Mouse (Mus musculus): ENCODE data around the gene Trp53bp2.

Trp53bp2 gene

GRCm38 (mm10) chr1:182408684-182409327 lies at the start of gene Trp53bp2:
Gene Trp53bp2 (plus strand): TSS chr1:182409172.
- peak; percentile 74 for DNase-seq (ENCODE audit: extremely low spot score, low read depth, low spot score)

DNA sequence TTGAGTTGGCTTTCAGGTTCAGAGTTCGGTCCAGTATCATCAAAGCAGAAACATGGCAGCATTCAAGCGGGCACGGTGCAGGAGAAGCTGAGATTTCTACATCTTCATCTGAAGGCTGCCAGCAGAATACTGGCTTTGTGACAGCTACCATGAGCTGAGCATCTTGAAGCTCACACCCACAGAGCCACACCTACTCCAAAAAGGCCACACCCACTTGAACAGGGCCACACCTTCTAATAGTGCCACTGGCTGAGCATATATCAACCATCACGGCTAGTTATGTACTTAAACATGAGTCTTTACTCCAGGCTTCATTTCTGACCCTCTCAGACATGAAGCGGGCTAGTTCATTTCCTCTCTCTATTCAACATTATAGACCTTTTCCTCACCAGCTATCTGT lies 46.3 kb upstream of the Trp53bp2 start:
- no peak for DNase-seq (ENCODE audit: extremely low spot score, low read depth, low spot score)

DNA sequence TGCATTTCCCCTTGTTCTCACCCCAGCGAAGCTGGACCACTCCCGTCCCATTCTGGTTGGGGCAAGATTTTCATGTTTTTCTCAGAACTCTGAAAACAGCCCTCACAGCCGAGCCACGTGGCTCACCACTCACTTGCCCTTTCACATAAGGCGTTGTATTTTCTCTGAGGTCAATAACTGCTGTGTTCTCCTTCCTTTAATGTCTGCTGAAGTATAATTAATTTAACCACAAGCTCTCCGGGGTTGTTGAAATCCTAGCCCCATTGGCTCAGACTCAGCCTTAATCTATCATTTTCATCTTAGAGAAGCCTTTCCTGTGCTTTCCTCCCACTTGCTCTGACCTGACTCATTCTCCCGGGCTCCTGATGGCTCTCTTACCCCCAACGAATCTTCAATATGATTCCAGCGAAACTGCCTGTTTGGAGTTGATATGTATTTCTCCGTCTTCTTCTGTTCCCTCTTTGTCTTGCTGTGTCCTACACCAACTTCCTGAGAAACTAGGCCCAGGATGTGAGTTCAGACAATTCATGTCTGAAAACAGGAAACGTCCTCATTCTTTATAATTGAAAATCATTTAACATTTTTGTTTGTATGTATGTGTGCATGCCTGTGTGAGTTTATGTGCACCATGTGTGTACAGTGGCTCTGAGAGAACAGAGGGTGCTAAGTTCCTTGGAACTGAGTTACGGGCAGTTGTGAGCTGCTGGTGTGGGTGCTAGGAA lies 45.1 kb upstream of the Trp53bp2 start:
- DNase-seq (ENCODE audit: extremely low spot score, low read depth, low spot score): no peak

GRCm38 (mm10) chr1:182368309-182368708 lies 40.7 kb upstream of the Trp53bp2 start:
- no peak for DNase-seq (ENCODE audit: extremely low spot score, low read depth, low spot score)

GRCm38 (mm10) chr1:182368782-182369181 lies 40.2 kb upstream of the Trp53bp2 start:
- DNase-seq (ENCODE audit: extremely low spot score, low read depth, low spot score): no peak

DNA sequence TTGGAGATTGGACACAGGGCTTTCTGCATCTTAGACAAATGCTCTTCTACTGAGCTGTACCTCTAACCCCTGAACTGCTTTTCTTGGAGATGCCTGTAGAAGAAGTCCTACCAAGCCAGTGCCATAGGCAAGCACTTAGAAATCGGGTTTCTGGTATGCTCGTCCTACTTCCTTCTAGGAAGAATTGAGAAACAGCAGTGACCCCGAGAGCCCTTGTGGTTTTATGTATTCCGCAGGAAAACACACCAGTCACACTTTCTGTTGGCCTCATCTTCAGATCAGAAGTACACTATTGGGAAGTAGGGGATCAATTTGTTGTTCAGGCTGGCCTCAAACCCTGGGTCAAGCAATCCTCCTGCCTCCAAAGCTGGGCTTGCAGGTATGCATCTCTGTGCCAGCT lies 39.5 kb upstream of the Trp53bp2 start:
- DNase-seq (ENCODE audit: extremely low spot score, low read depth, low spot score): no peak

GRCm38 (mm10) chr1:182371891-182372290 lies 37.1 kb upstream of the Trp53bp2 start:
- no peak for DNase-seq (ENCODE audit: extremely low spot score, low read depth, low spot score)

GRCm38 (mm10) chr1:182376221-182376620 lies 32.8 kb upstream of the Trp53bp2 start:
- peak; percentile 75 for DNase-seq (ENCODE audit: extremely low spot score, low read depth, low spot score)

DNA sequence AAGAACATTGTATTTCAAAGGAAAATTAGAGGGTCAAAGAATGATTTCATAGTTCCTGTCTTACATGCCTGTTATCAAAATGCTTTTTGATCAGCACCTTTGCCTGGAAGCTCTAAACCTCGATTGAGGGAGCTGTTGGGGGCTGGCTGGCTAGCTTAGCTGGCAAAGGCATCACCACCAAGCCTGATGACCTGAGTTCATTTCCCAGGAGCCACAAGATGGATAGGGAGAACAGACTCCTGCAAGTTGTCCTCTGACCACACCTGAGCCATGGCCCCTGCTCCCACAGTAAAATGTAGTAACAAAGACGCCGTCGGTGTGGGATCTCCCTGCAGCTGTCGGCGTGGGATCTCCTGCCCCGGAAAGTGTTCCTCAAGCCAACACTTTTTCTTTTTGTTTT lies 32.1 kb upstream of the Trp53bp2 start:
- DNase-seq (ENCODE audit: extremely low spot score, low read depth, low spot score): no peak

DNA sequence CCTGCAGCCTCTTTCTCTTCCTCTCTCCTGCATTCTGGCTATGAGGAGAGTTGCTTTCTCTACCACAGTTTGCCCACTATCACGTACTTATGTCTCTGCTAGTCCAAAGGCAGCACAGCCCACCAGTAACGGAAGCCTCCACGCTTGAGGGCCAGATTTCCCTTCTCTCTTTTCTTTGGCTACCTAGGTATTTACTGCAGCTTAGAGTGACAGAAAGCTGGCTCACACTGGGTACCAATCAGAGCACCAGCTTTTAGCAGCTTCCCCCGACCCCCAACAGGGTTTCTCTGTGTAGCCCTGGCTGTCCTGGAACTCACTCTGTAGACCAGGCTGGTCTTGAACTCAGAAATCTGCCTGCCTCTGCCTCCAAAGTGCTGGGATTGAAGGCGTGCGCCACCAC lies 31.5 kb upstream of the Trp53bp2 start:
- no peak for DNase-seq (ENCODE audit: extremely low spot score, low read depth, low spot score)

GRCm38 (mm10) chr1:182378205-182378835 lies 30.7 kb upstream of the Trp53bp2 start:
- no peak for DNase-seq (ENCODE audit: extremely low spot score, low read depth, low spot score)

DNA sequence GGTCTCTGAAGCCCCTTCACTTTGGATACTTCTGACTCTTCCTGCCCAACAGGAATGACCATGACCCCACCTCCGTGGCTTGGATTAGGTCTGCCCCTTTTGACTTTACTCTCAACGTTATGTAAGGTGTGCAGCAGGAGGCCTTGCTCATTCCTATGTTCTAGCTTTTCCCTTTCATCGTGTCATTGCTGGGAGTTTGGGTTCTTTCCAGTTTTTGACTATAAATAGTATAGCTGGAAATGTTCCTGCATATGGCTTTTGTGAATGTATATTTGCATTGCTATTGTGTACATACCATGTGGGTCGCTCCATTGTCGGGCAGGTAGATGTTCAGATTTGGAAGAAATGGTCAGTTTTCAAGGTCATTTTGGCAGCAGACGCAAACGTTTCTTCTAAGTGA lies 30.1 kb upstream of the Trp53bp2 start:
- DNase-seq (ENCODE audit: extremely low spot score, low read depth, low spot score): no peak

DNA sequence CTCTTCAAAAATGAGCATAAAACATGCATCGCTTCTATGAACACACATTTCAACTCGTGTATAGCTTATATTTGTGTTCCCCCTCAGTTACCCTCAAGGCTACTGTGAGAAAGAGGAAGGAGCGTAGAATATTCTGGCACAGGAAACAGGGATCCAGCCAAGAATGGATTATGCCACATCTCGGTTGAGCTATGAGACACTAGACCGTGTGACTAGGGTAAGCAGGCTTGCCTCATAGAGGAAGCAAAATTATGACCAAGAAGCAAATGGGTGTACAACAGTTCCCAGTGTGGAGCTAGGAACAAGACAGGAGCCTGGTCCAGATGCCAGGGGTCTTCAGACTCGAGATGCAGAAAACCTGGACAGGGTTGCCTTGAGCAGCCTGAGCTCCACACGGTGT lies 28.3 kb upstream of the Trp53bp2 start:
- no peak for DNase-seq (ENCODE audit: extremely low spot score, low read depth, low spot score)

DNA sequence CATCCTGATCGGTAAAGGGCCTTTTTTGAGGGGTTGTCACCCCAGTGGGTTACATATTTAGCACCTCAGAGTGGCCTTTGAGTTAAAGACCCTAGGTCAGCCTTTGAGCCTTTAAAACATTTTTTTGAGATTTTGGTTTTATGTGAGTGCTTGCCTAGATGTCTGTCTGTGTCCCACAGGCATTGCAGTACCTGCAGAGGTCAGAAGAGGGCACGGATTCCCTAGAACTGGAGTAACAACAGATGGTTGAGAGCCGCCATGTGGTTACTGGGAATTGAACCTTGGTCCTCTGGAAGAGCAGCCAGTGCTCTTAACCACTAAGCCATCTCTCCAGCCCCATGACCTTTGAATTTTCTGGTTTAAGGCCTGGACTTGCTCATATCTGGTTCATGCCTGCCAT lies 27.6 kb upstream of the Trp53bp2 start:
- no peak for DNase-seq (ENCODE audit: extremely low spot score, low read depth, low spot score)

DNA sequence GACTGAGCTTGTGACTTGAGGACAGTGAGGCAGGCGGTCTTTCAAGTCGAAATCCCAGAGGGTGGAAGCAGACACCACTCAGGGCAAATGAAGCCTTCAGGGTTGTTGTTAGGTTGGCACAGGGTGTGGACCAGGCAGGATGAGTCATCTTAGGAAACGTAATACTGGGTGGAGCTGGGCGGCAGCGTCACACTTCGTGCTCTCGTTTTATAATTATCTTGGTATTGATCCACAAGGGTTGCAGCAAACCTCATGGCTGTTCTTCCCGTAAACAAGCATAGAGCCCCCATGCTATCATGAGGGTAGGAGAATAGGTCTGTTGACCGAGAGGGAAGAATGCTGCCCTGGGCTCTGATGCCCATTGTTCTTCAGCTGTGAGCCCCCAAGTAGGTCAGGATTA lies 25.9 kb upstream of the Trp53bp2 start:
- no peak for DNase-seq (ENCODE audit: extremely low spot score, low read depth, low spot score)

DNA sequence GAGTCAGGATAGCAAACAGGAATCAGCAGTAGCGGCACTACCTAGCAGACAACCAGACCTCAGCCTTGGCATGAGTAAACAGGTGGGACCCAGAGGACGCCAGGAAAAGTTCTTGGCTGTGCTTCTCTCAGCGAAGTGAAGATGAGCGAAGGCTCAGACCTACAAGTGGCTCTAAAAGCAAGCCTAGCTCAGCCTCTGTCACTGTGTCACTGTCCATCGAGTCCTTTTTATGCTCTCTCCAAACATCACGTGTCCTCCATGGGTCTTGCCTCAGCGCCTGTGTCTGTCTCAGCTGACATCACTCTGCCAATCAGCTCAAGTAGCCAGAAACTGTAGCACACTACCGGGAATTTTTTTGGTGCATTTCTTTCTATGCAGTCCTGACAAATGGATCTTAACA lies 22.5 kb upstream of the Trp53bp2 start:
- DNase-seq (ENCODE audit: extremely low spot score, low read depth, low spot score): no peak

GRCm38 (mm10) chr1:182388729-182389128 lies 20.2 kb upstream of the Trp53bp2 start:
- DNase-seq (ENCODE audit: extremely low spot score, low read depth, low spot score): no peak

- no peak for DNase-seq (ENCODE audit: extremely low spot score, low read depth, low spot score)
Measured at GRCm38 (mm10) chr1:182398171-182398570, 10.8 kb upstream of the Trp53bp2 start.

- DNase-seq (ENCODE audit: extremely low spot score, low read depth, low spot score): no peak
Measured at GRCm38 (mm10) chr1:182398780-182399179, 10.2 kb upstream of the Trp53bp2 start.

- DNase-seq (ENCODE audit: extremely low spot score, low read depth, low spot score): no peak
Measured at GRCm38 (mm10) chr1:182399205-182399604, 9.8 kb upstream of the Trp53bp2 start.

DNA sequence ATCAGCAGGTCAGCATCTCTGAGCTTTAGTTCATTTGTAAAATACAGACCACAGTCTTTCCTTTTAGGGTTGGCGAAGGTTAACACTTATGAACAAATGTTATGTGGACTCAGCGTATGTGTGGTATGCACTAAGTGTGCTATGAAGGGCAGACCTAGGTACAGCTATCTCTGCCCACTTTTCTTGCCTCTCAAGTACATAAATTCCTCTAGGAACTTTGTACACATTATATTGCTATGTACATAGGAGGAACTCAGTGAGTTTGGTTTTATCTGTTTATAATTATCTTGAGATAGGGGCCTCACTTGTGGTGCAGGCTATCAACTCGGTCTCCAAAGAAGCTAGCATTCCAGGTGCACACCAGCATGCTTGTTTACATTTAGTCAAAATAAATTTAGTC lies 9.1 kb upstream of the Trp53bp2 start:
- DNase-seq (ENCODE audit: extremely low spot score, low read depth, low spot score): no peak

DNA sequence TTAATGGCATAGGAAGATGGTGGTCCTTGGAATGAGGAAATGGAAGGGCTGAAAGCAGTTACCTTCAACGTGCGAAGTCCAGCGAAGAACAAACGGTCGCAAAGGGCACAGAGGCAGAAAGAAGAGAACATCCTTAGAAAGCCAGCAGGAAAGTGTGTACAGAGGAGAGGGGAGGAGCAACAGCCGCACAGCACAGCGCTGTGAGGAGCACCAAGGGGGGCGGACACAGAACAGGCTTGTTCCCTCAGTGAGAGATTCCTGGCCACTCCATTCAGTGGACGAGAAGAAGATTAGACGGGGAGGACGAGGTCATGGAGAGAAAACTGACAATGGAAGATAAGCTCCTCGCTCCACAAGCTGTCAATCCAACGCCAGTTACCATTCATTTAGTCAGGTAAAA lies 5.9 kb upstream of the Trp53bp2 start:
- DNase-seq (ENCODE audit: extremely low spot score, low read depth, low spot score): no peak

All from hindlimb bud, embryonic 11.5 days (tissue).